Mouse (Mus musculus) stomach, postnatal 0 days (tissue): Measurements from ENCODE around the gene Kcnq4.

Source experiments
- CTCF ChIP-seq: IDR thresholded peaks from 2 replicates; pipeline ENCODE4 v1.5.1; 2016; ENCODE audit warnings: antibody characterized with exemption, low read depth, mild to moderate bottlenecking, moderate library complexity
- EP300 ChIP-seq: optimal IDR thresholded peaks from 2 replicates; pipeline ENCODE3; 2016; ENCODE audit warnings: antibody characterized with exemption

- TF ChIP-seq CTCF (no peak), EP300 (no peak)
Measured at GRCm38 (mm10) chr4:120743636-120744035, 4.8 kb downstream of the Kcnq4 start.
